Mouse (Mus musculus) midbrain, embryonic 13.5 days (tissue): ENCODE data around the gene Gm6525. TPM values are rescaled to one million over a fixed set of nuclear protein-coding genes. Genes with fewer than 3 reads are reported as not detected.

ENCODE experiments used
- ATAC-seq: fragments of 200-750 bp; cut with Nextera tagmentation; 2 replicates; pipeline ENCODE4 v1.8.0; 2017; ENCODE audit warnings: mild to moderate bottlenecking, moderate TSS enrichment, moderate library complexity
- H3K27ac ChIP-seq: fragments of 300-500 bp; sonication (generic); 2 replicates; pipeline ENCODE4 v1.5.1; 2015; ENCODE audit warnings: inconsistent platforms, mild to moderate bottlenecking, moderate library complexity
- H3K27me3 ChIP-seq: fragments of 300-500 bp; sonication (generic); 2 replicates; pipeline ENCODE4 v1.6.1; 2015; ENCODE audit warnings: mild to moderate bottlenecking, inconsistent platforms
- H3K36me3 ChIP-seq: fragments of 300-500 bp; sonication (generic); 2 replicates; pipeline ENCODE4 v1.6.1; 2015; ENCODE audit warnings: mild to moderate bottlenecking, inconsistent platforms
- H3K4me1 ChIP-seq: fragments of 300-500 bp; sonication (generic); replicated peaks from 2 replicates; pipeline ENCODE4 v1.6.1; 2015; ENCODE audit warnings: inconsistent platforms
- H3K4me2 ChIP-seq: fragments of 300-500 bp; sonication (generic); replicated peaks from 2 replicates; pipeline ENCODE4 v1.6.1; 2015; ENCODE audit warnings: moderate library complexity, mild to moderate bottlenecking, inconsistent platforms
- H3K4me3 ChIP-seq: fragments of 300-500 bp; sonication (generic); replicated peaks from 2 replicates; pipeline ENCODE4 v1.5.1; 2015; ENCODE audit warnings: mild to moderate bottlenecking, inconsistent platforms
- H3K9ac ChIP-seq: fragments of 300-500 bp; sonication (generic); replicated peaks from 2 replicates; pipeline ENCODE4 v1.6.1; 2015; ENCODE audit warnings: mild to moderate bottlenecking, inconsistent platforms
- H3K9me3 ChIP-seq: fragments of 300-500 bp; sonication (generic); 2 replicates; pipeline ENCODE4 v1.6.1; 2016; ENCODE audit warnings: mild to moderate bottlenecking, inconsistent platforms
- WGBS: fragments of 180-500 bp; shearing (Covaris S2); methylation state at CpG from one replicate; pipeline ENCODE4 v1.1.7; 2015; 5-methylcytosine and 5-hydroxymethylcytosine counted together
- polyA plus RNA-seq: library from polyadenylated mRNA; unstranded; fragments of >200 nt; fragmentation: Nextera tagmentation; extraction: Ambion mirVana; gene quantifications from 2 replicates; pipeline ENCODE4 v1.2.1, GENCODE M21; 2015

Gene Gm6525
- polyA plus RNA-seq, 1 experiment from 2014 or later = 3.8 TPM

DNA sequence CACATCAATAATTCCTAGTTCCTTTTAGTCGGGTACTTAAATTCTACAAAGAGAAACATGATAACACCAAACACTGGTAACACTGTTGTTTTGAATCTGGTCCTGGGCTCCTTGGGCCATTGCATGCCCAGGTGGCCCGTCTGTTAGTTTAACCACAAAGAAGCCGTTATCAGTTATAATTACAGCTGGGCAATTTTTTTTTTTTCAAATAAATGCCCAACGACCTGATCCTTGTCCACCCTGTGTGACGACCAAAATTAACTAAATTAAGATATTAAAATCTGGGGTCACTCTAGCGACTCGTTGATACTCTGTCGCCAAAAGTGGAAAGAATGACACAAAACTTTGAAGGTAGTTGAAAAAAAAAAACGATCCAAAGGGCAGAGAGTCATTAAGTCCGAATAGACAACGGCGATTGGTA, 19.2 kb upstream of the Gm6525 start:
- no peak overlapping the region; the same call in 1 of the 2 replicates for H3K4me3 ChIP-seq
- no peak for ATAC-seq
- H3K36me3 ChIP-seq = peaks cover 11% of the 10 kb centered on the region
- H3K4me2 ChIP-seq = peak overlapping the region; percentile 92; the same call in 1 of the 2 replicates
- no peak overlapping the region for H3K9ac ChIP-seq
- peaks cover 15% of the 10 kb centered on the region for H3K4me1 ChIP-seq
- no peak overlapping the region for H3K27ac ChIP-seq
- H3K27me3 ChIP-seq = no peaks in the 10 kb centered on the region
- WGBS = 13% methylated on average over 12 of the region's 12 CpGs
- no peaks in the 10 kb centered on the region for H3K9me3 ChIP-seq

DNA sequence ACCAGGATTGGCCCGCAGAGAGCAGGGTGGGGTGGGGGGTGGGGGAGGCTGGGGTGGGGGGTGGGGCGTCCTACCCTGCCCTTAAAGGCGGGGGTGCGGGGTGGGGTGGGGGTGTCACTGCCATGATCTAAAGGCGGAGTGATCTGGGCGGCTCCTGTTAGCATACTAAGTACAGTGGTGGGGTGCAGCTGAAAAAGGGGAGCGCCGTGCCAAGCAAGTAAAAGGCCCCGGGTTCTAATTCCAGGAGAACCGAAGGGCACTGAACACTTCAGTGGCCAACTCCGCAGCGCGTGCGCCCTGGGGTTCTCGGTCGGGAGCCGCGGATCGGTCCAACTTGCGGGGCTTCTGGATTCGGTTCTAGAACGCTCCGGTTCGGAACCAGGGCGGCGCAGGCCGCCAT, 18.8 kb upstream of the Gm6525 start:
- no peak; the same call in 1 of the 2 replicates for ATAC-seq
- under 1% methylated on average over 27 of the region's 27 CpGs for WGBS
- H3K4me2 ChIP-seq = peak overlapping the region; percentile 92
- H3K27ac ChIP-seq = no peak overlapping the region
- no peaks in the 10 kb centered on the region for H3K27me3 ChIP-seq
- peaks cover 15% of the 10 kb centered on the region for H3K36me3 ChIP-seq
- peaks cover 15% of the 10 kb centered on the region for H3K4me1 ChIP-seq
- peak overlapping the region; percentile 61 for H3K9ac ChIP-seq
- H3K4me3 ChIP-seq = peak overlapping the region; percentile 49
- H3K9me3 ChIP-seq = no peaks in the 10 kb centered on the region

DNA sequence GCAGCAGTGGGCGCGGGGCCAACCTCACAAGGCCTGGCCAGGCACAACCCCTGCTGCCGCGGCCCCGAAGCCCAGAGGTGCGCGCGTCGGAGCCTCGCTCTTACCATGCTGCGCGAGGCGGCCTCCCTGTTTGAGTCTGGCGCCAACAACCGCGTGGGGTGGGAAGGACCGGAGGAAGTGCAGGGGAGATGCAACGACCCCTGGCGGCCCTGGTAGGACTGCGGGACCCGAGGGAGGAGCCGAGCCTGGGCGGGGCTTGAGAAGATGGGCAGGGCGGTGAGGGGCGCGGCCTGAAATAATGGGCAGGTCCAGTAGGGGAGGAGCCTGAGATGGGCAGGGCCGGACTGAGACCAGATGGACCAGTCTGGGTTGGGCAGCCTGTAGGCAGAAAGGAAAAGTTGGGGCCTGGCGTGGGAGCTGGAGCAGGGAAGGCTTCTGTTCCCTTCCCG, 18.3 kb upstream of the Gm6525 start, which contains the start of gene Mnd1:
TSS of gene Mnd1 (minus strand) at position 229 of the 449 bp plus-strand sequence.
- H3K4me1 ChIP-seq = peaks cover 15% of the 10 kb centered on the region
- under 1% methylated on average over 29 of the region's 29 CpGs for WGBS

DNA sequence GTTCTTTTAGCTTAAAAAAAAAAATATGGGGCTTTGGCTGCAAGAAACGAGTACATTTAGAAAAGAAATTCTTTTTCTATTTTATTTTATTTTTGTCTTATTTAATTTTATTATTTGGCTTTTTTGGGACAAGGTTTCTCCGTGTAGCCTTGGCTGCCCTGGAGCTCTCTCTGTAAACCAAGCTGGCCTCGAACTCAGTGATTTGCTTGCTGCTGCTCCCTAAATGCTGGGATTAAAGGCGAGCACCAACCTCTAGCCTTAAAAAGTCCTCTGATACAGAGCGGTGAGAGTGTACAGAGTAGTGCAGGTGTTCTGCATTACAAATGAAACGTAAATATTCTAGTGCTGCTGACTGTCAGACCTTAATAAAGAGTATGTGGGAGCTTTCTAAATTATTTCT, 17.8 kb upstream of the Gm6525 start:
- Histone ChIP-seq H3K4me1 (peaks cover 15% of the 10 kb centered on the region), H3K27ac (no peak overlapping the region; the same call in 1 of the 2 replicates), H3K4me2 (peak overlapping the region; percentile 92), H3K36me3 (peaks cover 20% of the 10 kb centered on the region), H3K27me3 (no peaks in the 10 kb centered on the region), H3K9me3 (no peaks in the 10 kb centered on the region), H3K9ac (no peak overlapping the region), H3K4me3 (no peak overlapping the region)
- ATAC-seq = no peak
- WGBS = 54% methylated on average over 6 of the region's 6 CpGs

More for the DNA sequence above, 18.3 kb upstream of the Gm6525 start, which contains the start of gene Mnd1:
- Histone ChIP-seq H3K4me2 (peak within 1 kb of the TSS; percentile 92), H3K4me3 (peak within 1 kb of the TSS; percentile 49), H3K36me3 (peaks cover 18% of the 10 kb centered on the region), H3K27me3 (no peaks in the 10 kb centered on the region), H3K9ac (peak within 1 kb of the TSS; percentile 61), H3K9me3 (no peaks in the 10 kb centered on the region), H3K27ac (no peak within 1 kb of the TSS; the same call in 1 of the 2 replicates)
- ATAC-seq = peak; percentile 98

DNA sequence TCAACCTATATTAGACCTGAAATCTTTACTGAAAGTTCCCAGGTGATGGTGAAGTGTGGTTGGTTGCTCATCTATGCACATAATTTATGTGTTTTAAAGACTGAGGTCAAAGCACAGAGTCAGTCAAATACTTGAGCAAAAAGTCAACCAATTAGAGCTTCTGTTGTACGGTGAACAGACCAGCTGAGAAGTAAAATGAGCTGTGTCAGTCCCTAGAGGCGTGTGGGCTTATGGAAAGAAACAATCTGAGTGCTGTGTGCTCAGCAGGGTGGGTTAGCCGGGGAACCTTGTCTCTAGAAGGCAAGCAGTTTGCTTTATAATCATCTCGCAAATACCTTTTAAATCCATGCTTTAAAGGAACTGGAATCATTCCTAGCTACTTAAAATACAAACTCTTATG, 16.9 kb upstream of the Gm6525 start:
- Histone ChIP-seq H3K4me3 (no peak overlapping the region), H3K9me3 (no peaks in the 10 kb centered on the region), H3K27me3 (no peaks in the 10 kb centered on the region), H3K4me1 (peaks cover 15% of the 10 kb centered on the region), H3K4me2 (no peak overlapping the region), H3K36me3 (peaks cover 28% of the 10 kb centered on the region), H3K9ac (no peak overlapping the region), H3K27ac (no peak overlapping the region)
- ATAC-seq = no peak
- 46% methylated on average over 4 of the region's 4 CpGs for WGBS

DNA sequence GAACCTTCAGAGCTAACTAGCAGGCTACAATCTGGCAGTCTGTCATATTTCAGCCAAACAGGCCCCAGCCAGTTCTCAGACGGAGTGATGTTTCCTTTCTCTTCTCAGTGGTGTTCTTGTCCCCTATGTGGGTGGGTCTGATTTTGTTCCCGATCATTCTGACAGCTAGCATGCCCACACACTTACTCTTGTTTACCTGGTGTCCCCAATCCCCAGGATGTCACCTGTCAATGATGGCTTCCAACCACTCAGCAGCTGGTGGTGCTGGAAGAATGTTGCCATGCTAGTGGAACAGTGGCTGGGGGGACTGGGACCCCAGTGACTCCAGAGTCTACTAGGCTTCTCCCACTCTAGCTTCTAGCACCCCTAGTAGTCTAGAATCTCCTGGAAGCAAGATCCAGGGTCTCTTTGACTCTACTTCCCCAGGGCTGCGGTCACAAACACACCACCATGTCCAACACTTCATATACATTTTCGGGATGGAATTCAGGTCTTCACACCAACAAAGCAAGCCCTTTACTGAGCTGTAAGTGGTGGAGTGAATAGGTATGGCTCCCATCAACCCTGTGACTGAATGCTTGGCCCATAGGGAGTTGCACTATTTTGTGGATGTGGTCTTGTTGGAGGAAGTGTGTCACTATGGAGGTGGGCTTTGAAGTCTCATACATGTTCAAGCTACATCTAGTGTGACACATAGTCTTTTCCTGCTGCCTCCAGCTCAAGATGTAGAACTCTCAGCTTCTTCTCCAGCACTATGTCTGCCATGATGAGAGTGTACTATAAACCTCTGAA, 16.1 kb upstream of the Gm6525 start:
- Histone ChIP-seq H3K4me1 (peaks cover 15% of the 10 kb centered on the region), H3K27ac (no peak overlapping the region), H3K27me3 (no peaks in the 10 kb centered on the region), H3K36me3 (peaks cover 35% of the 10 kb centered on the region), H3K9me3 (no peaks in the 10 kb centered on the region), H3K4me2 (no peak overlapping the region), H3K9ac (no peak overlapping the region), H3K4me3 (no peak overlapping the region)
- ATAC-seq = no peak
- 93% methylated on average over 4 of the region's 4 CpGs for WGBS

DNA sequence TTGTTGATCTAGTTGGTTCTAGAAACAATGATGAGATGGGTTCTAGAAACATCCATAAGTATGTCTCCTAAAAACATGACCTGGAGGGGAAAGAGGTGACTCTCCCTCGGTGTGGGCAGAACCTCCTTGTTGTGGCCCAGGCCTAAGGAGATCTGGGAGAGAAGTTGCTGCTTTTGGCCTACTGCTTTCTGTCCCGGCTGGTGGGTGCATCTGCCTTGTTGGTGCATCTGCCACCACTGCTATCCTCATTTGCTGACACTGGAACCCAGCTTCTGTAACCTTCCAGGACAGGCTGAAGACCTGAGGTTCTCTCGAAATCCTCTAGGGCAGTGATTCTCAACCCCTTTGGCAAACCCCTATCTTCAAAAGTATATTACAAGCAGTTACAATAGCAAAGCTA, 8.5 kb upstream of the Gm6525 start:
- no peak overlapping the region for H3K27ac ChIP-seq

DNA sequence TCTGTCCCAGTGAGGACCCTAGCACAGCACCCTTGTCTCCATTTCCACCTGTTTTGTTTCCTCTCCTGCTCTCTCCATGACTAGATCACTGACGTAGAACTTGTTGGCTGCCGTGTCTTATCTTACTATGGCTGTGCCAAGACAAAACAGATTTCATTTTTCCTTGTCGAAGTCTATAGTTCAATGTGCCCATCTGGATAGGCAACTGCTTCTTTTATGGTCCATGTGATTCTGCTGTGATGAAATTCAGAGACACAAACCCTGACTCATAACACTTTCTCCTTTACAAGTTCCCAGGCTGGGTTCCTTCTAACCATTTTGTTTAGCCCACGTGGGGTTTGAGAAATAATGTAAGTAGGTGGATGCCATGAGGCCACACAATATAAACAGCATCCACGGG, 7.8 kb upstream of the Gm6525 start:
- H3K36me3 ChIP-seq = peaks cover 75% of the 10 kb centered on the region

More for the DNA sequence above, 8.5 kb upstream of the Gm6525 start:
- no peak overlapping the region for H3K4me3 ChIP-seq
- H3K9ac ChIP-seq = no peak overlapping the region
- peaks cover 71% of the 10 kb centered on the region for H3K36me3 ChIP-seq
- no peaks in the 10 kb centered on the region for H3K9me3 ChIP-seq
- 99% methylated on average over 3 of the region's 3 CpGs for WGBS
- H3K27me3 ChIP-seq = no peaks in the 10 kb centered on the region
- no peak overlapping the region for H3K4me2 ChIP-seq
- ATAC-seq = no peak
- no peaks in the 10 kb centered on the region for H3K4me1 ChIP-seq

DNA sequence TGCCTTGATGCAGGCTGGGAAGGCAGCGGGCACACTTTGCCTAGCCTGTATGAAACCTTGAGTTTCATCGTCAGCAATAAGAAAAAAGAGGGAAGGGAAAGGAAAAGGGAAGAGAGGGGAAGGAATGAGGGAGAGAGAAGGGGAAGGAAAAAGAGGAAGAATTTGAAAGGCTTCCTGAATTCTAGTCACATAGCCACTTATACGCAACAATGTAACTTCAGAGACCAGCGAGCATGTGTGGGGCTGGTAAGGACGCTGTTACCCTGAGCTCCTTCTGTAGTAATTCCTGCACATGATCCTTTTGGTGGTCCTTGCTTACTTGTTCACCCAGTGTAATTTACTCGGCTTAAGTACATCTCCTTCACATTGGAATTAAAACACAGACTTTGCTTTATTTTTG, 5.0 kb upstream of the Gm6525 start:
- no peak overlapping the region for H3K4me3 ChIP-seq
- whole genome bisulfite sequencing = 88% methylated on average over 6 of the region's 6 CpGs
- ATAC-seq = no peak

More for the DNA sequence above, 7.8 kb upstream of the Gm6525 start:
- 95% methylated on average over 5 of the region's 5 CpGs for WGBS
- H3K4me2 ChIP-seq = no peak overlapping the region
- no peaks in the 10 kb centered on the region for H3K27me3 ChIP-seq
- no peak for ATAC-seq
- no peaks in the 10 kb centered on the region for H3K9me3 ChIP-seq
- no peaks in the 10 kb centered on the region for H3K4me1 ChIP-seq
- no peak overlapping the region for H3K4me3 ChIP-seq
- H3K9ac ChIP-seq = no peak overlapping the region
- no peak overlapping the region for H3K27ac ChIP-seq

DNA sequence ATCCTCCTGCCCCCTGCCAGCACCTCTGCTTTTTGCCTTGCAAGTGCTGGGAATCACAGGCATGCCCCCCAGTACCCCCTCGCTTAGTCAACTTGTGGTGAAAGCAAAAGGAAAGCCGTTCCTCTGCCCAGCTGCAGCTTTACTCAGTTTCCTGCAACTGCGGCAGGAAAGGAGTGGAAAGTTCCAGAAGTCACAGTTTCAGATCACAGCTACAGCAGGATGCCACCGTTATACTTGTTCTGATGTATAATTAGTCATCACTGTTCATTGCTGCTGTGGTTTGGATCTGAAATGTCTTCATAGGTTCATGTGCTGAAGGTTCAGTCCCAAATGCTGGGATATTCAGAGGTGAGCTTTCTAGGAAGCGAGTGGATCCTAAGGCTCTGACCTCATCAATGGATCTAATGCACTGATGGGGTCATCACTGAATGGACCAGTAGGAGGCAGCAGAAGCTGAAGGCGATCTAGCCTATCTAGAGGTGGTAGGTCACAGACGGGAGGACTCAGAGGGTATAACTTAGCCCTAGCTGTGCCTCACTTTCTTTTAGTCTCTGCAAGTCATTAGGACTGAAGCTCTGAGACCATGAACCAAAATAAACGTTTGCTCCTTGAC, 4.4 kb upstream of the Gm6525 start:
- Histone ChIP-seq H3K4me1 (0 out of 2 replicates have a peak, but pooled peaks cover 3% of the 10 kb centered on the region), H3K4me3 (no peak overlapping the region), H3K27me3 (no peaks in the 10 kb centered on the region), H3K27ac (no peak overlapping the region), H3K9me3 (no peaks in the 10 kb centered on the region), H3K9ac (no peak overlapping the region), H3K36me3 (peaks cover 78% of the 10 kb centered on the region), H3K4me2 (no peak overlapping the region)
- no peak for ATAC-seq
- WGBS = 77% methylated on average over 8 of the region's 8 CpGs

More for the DNA sequence above, 5.0 kb upstream of the Gm6525 start:
- H3K4me2 ChIP-seq = no peak overlapping the region
- 0 out of 2 replicates have a peak, but pooled peaks cover 3% of the 10 kb centered on the region for H3K4me1 ChIP-seq
- H3K27me3 ChIP-seq = no peaks in the 10 kb centered on the region
- peaks cover 80% of the 10 kb centered on the region for H3K36me3 ChIP-seq
- H3K27ac ChIP-seq = no peak overlapping the region
- H3K9ac ChIP-seq = no peak overlapping the region
- no peaks in the 10 kb centered on the region for H3K9me3 ChIP-seq

DNA sequence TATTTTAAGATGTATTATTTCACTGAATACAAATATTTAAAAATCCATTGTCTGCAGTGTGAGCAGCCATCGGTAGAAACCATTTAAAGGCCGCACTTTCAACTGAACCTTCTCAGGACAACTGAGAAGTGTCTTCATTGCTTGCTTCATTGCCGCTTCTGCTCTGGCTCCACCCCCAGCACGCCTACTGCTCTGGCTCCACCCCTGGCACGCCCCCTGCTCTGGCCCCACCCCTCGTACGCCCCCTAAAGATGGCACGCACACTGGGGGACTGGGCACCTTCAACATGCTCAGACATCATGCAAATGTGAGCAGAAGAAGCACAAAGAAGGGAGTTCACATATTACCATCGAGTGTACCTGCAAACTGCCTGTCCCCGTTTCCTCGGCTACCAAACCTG, 1.5 kb upstream of the Gm6525 start:
- peaks cover 63% of the 10 kb centered on the region for H3K36me3 ChIP-seq
- H3K27ac ChIP-seq = no peak overlapping the region
- ATAC-seq = no peak
- H3K4me3 ChIP-seq = no peak overlapping the region
- no peak overlapping the region for H3K4me2 ChIP-seq
- no peaks in the 10 kb centered on the region for H3K27me3 ChIP-seq
- H3K9me3 ChIP-seq = no peaks in the 10 kb centered on the region
- no peak overlapping the region for H3K9ac ChIP-seq
- WGBS = 57% methylated on average over 11 of the region's 11 CpGs
- H3K4me1 ChIP-seq = peaks cover 5% of the 10 kb centered on the region; the same call in 1 of the 2 replicates
